Mouse (Mus musculus) MEL (cell line): ENCODE results near the gene Matn3. TPM values are rescaled to one million over a fixed set of nuclear protein-coding genes. Genes with fewer than 3 reads are reported as not detected.

Experiments
- DNase-seq: peaks from one replicate; pipeline ENCODE4 v3.0.0; 2011; ENCODE audit warnings: low read depth, low spot score
- H3K27ac ChIP-seq: 2 replicates; pipeline ENCODE4 v1.5.1; 2012; ENCODE audit warnings: low read depth, mild to moderate bottlenecking, control low read depth, low read length, moderate library complexity; ENCODE audit not compliant: control insufficient read depth
- H3K27me3 ChIP-seq, 2 experiments: fragments of 150-350 bp in 1 of 2; sonication (generic) in 1 of 2; 2 replicates each; pipeline ENCODE4 v1.6.1; 2012; ENCODE audit warnings: low read length in 2 of 2, mild to moderate bottlenecking in 2 of 2, improper control_type of control experiment in 1 of 2, moderate library complexity in 1 of 2; ENCODE audit not compliant: insufficient read depth in 2 of 2, control insufficient read depth in 1 of 2
- H3K36me3 ChIP-seq, 2 experiments: 2 replicates each; pipeline ENCODE4 v1.6.1; 2012 to 2014; ENCODE audit warnings: low read length in 2 of 2, improper control_type of control experiment in 1 of 2, inconsistent platforms in 1 of 2, mild to moderate bottlenecking in 1 of 2; ENCODE audit not compliant: insufficient read depth in 2 of 2, control insufficient read depth in 1 of 2
- H3K4me1 ChIP-seq, 2 experiments: fragments of 150-350 bp in 1 of 2; sonication (generic) in 1 of 2; 2 replicates each; pipeline ENCODE4 v1.6.1; 2012; ENCODE audit warnings: low read length in 2 of 2, improper control_type of control experiment in 1 of 2, mild to moderate bottlenecking in 1 of 2; ENCODE audit not compliant: insufficient read depth in 2 of 2, control insufficient read depth in 1 of 2
- H3K4me3 ChIP-seq, 2 experiments: fragments of 150-350 bp in 1 of 2; sonication (generic) in 1 of 2; 2 replicates each; pipeline ENCODE4 v1.5.1; 2012; ENCODE audit warnings: low read depth in 2 of 2, low read length in 2 of 2, mild to moderate bottlenecking in 2 of 2, moderate library complexity in 2 of 2, control low read depth in 1 of 2, improper control_type of control experiment in 1 of 2; ENCODE audit not compliant: control insufficient read depth in 1 of 2, insufficient read depth in 1 of 2
- H3K79me2 ChIP-seq: 2 replicates; pipeline ENCODE4 v1.6.1; 2012; ENCODE audit warnings: mild to moderate bottlenecking, low read length, moderate library complexity; ENCODE audit not compliant: control insufficient read depth, poor library complexity, insufficient read depth
- H3K9ac ChIP-seq: 2 replicates; pipeline ENCODE4 v1.6.1; 2012; ENCODE audit warnings: low read depth, mild to moderate bottlenecking, control low read depth, low read length, moderate library complexity; ENCODE audit not compliant: control insufficient read depth, poor library complexity, severe bottlenecking
- H3K9me3 ChIP-seq: fragments of 150-350 bp; sonication (generic); replicated peaks from 2 replicates; pipeline ENCODE4 v1.6.1; 2012; ENCODE audit warnings: mild to moderate bottlenecking, low read length, improper control_type of control experiment, moderate library complexity; ENCODE audit not compliant: insufficient read depth
- BHLHE40 ChIP-seq: IDR thresholded peaks from 2 replicates; pipeline ENCODE4 v1.6.1; 2012; ENCODE audit warnings: low read depth, mild to moderate bottlenecking, inconsistent platforms, low read length, improper control_type of control experiment, borderline replicate concordance
- CHD1 ChIP-seq: IDR thresholded peaks from 2 replicates; pipeline ENCODE4 v1.6.1; 2012; ENCODE audit warnings: low read depth, mild to moderate bottlenecking, inconsistent platforms, low read length, improper control_type of control experiment
- CHD2 ChIP-seq: IDR thresholded peaks from 2 replicates; pipeline ENCODE4 v1.6.1; 2011; ENCODE audit warnings: low read length, improper control_type of control experiment
- CTCF ChIP-seq, 3 experiments: IDR thresholded peaks in 2 of 3; conservative IDR thresholded peaks in 1 of 3; 2 replicates each; pipeline ENCODE4 v1.5.1; 2011 to 2012; ENCODE audit warnings: low read length in 3 of 3, low read depth in 2 of 3, mild to moderate bottlenecking in 2 of 3, improper control_type of control experiment in 1 of 3, inconsistent platforms in 1 of 3, mixed read lengths in 1 of 3, moderate library complexity in 1 of 3; ENCODE audit not compliant: control insufficient read depth in 1 of 3, insufficient read depth in 1 of 3, poor library complexity in 1 of 3, severe bottlenecking in 1 of 3
- E2F4 ChIP-seq: IDR thresholded peaks from 2 replicates; pipeline ENCODE4 v1.6.1; 2011; ENCODE audit warnings: low read depth, low read length, improper control_type of control experiment, borderline replicate concordance
- ELF1 ChIP-seq: IDR thresholded peaks from 2 replicates; pipeline ENCODE4 v1.6.1; 2014; ENCODE audit warnings: low read depth, mild to moderate bottlenecking, inconsistent platforms, low read length, improper control_type of control experiment, moderate library complexity
- EP300 ChIP-seq, 2 experiments: IDR thresholded peaks; 2 replicates each; pipeline ENCODE4 v1.6.1; 2011; ENCODE audit warnings: improper control_type of control experiment in 2 of 2, low read length in 2 of 2, low read depth in 1 of 2, mild to moderate bottlenecking in 1 of 2
- GATA1 ChIP-seq: IDR thresholded peaks from 2 replicates; pipeline ENCODE4 v1.6.1; 2011; ENCODE audit warnings: low read depth, low read length, improper control_type of control experiment
- KAT2A ChIP-seq: conservative IDR thresholded peaks from 2 replicates; pipeline ENCODE4 v1.6.1; 2012; ENCODE audit warnings: low read depth, low read length, improper control_type of control experiment, inconsistent platforms
- MAFK ChIP-seq: IDR thresholded peaks from 2 replicates; pipeline ENCODE4 v1.6.1; 2011; ENCODE audit warnings: low read depth, mild to moderate bottlenecking, low read length, improper control_type of control experiment, borderline replicate concordance
- MEF2A ChIP-seq: IDR thresholded peaks from 2 replicates; pipeline ENCODE4 v1.6.1; 2014; ENCODE audit warnings: low read depth, mild to moderate bottlenecking, inconsistent platforms, low read length, improper control_type of control experiment; ENCODE audit not compliant: poor library complexity, insufficient replicate concordance, severe bottlenecking; ENCODE audit errors: extremely low read depth
- MYB ChIP-seq: IDR thresholded peaks from 2 replicates; pipeline ENCODE4 v1.6.1; 2011; ENCODE audit warnings: mild to moderate bottlenecking, low read depth, low read length, improper control_type of control experiment
- NELFE ChIP-seq: IDR thresholded peaks from 2 replicates; pipeline ENCODE4 v1.6.1; 2011; ENCODE audit warnings: low read depth, low read length, improper control_type of control experiment
- NRF1 ChIP-seq: IDR thresholded peaks from 2 replicates; pipeline ENCODE4 v1.6.1; 2014; ENCODE audit warnings: low read depth, mild to moderate bottlenecking, inconsistent platforms, low read length, improper control_type of control experiment, moderate library complexity; ENCODE audit not compliant: poor library complexity, insufficient read depth, severe bottlenecking
- POLR2A ChIP-seq, 2 experiments: IDR thresholded peaks; 2 replicates each; pipeline ENCODE4 v1.6.1; 2011 to 2012; ENCODE audit warnings: low read length in 2 of 2, mild to moderate bottlenecking in 2 of 2, control low read depth in 1 of 2, improper control_type of control experiment in 1 of 2, low read depth in 1 of 2, moderate library complexity in 1 of 2; ENCODE audit not compliant: control insufficient read depth in 1 of 2, insufficient read depth in 1 of 2, poor library complexity in 1 of 2
- POLR2AphosphoS5 ChIP-seq: IDR thresholded peaks from 2 replicates; pipeline ENCODE4 v1.6.1; 2012; ENCODE audit warnings: low read depth, borderline replicate concordance, mild to moderate bottlenecking, inconsistent platforms, low read length, moderate library complexity, mixed read lengths
- RAD21 ChIP-seq: IDR thresholded peaks from 2 replicates; pipeline ENCODE4 v1.6.1; 2011; ENCODE audit warnings: mild to moderate bottlenecking, low read depth, low read length, improper control_type of control experiment
- TAL1 ChIP-seq: IDR thresholded peaks from 2 replicates; pipeline ENCODE4 v1.6.1; 2012; ENCODE audit warnings: mild to moderate bottlenecking, inconsistent platforms, low read length, moderate library complexity, mixed read lengths
- USF1 ChIP-seq: IDR thresholded peaks from 2 replicates; pipeline ENCODE4 v1.6.1; 2014; ENCODE audit warnings: low read depth, mild to moderate bottlenecking, inconsistent platforms, low read length, improper control_type of control experiment, moderate library complexity
- ZKSCAN1 ChIP-seq: IDR thresholded peaks from 2 replicates; pipeline ENCODE4 v1.6.1; 2012; ENCODE audit warnings: low read depth, mild to moderate bottlenecking, inconsistent platforms, low read length, improper control_type of control experiment, moderate library complexity
- ZMIZ1 ChIP-seq: IDR thresholded peaks from 2 replicates; pipeline ENCODE4 v1.6.1; 2012; ENCODE audit warnings: low read depth, mild to moderate bottlenecking, inconsistent platforms, low read length, improper control_type of control experiment, moderate library complexity
- ZNF384 ChIP-seq: IDR thresholded peaks from 2 replicates; pipeline ENCODE4 v1.6.1; 2012; ENCODE audit warnings: low read depth, mild to moderate bottlenecking, inconsistent platforms, low read length, improper control_type of control experiment
- polyA plus RNA-seq, 2 experiments: library from polyadenylated mRNA; stranded (reverse) in 1 of 2; unstranded in 1 of 2; fragments of >175 nt in 1 of 2; fragments of >200 nt in 1 of 2; gene quantifications; 2 replicates each; pipeline versions ENCODE4 v1.2.1 to v1.2.4; 2012; ENCODE audit warnings: low replicate concordance in 2 of 2, low read depth in 1 of 2; ENCODE audit not compliant: insufficient read length in 2 of 2, insufficient read depth in 1 of 2, missing spikeins in 1 of 2
- total RNA-seq: library from RNA; depleted of rRNA; stranded (reverse); fragments of 300-350 nt; gene quantifications from 2 replicates; pipeline ENCODE4 v1.2.3, GENCODE M21; 2012

Gene Matn3
- total and polyA plus RNA-seq, 3 experiments: not detected

- H3K4me3 ChIP-seq: no peak overlapping the region; a peak in 1 of 4 replicates
- DNase-seq: peak; percentile 37
- H3K36me3 ChIP-seq: no peaks in the 10 kb centered on the region
- TF ChIP-seq ZNF384 (no peak), GATA1 (no peak), EP300 (IDR thresholded peaks at IDR 0.05; ENCODE audit: low read depth in 1 of 2, low read length in 2 of 2) (no peak), MAFK (no peak), CTCF (IDR thresholded peaks at IDR 0.05 in 2 of 3, conservative IDR thresholded peaks at IDR 0.05 in 1 of 3; ENCODE audit: control insufficient read depth in 1 of 3, insufficient read depth in 1 of 3, low read depth in 2 of 3, low read length in 3 of 3, poor library complexity in 1 of 3, severe bottlenecking in 1 of 3) (peak in 1 of 3 experiments; percentile 16; a peak in 2 of 6 replicates)
- H3K9me3 ChIP-seq: no peaks in the 10 kb centered on the region
- H3K27me3 ChIP-seq: peaks cover 0 to 5% of the 10 kb centered on the region in 2 experiments; a peak in 2 of 4 replicates
- H3K79me2 ChIP-seq: no peaks in the 10 kb centered on the region; the same call in 1 of the 2 replicates
- H3K27ac ChIP-seq: no peak overlapping the region
- H3K9ac ChIP-seq: no peak overlapping the region
- H3K4me1 ChIP-seq: peaks cover 2 to 8% of the 10 kb centered on the region in 2 experiments; a peak in 3 of 4 replicates
Observed at GRCm38 (mm10) chr12:8975076-8975475, 27.3 kb downstream of the Matn3 start.

DNA sequence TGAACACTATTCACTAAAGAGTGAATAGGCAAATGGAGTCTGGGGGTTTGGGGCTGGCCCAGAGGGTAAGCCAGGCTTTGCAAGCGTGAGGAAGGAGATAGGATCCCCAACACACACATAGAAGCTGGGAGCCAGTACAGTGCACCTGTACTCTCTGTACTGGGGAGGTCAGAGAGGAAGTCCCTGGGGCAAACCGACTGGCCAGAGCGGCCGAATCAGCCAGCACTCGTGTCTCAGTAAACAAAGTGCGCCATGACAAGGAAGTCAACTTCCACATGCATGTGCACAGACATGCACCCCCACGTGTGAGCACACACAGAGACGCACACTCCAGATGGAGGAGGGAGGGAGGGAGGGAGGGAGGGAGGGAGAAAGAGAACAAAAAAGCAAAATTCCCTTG, 45.5 kb downstream of the Matn3 start:
- Histone ChIP-seq H3K79me2 (no peaks in the 10 kb centered on the region), H3K9me3 (no peaks in the 10 kb centered on the region), H3K27me3 (no peaks in the 10 kb centered on the region), H3K4me3 (no peak overlapping the region), H3K27ac (no peak overlapping the region), H3K9ac (no peak overlapping the region), H3K36me3 (no peaks in the 10 kb centered on the region), H3K4me1 (no peaks in the 10 kb centered on the region)
- DNase-seq: no peak
- TF ChIP-seq NELFE: no peak
- TF ChIP-seq ELF1: no peak
- no peak for TF ChIP-seq RAD21
- TF ChIP-seq TAL1: no peak
- no peak for TF ChIP-seq EP300 (IDR thresholded peaks at IDR 0.05; ENCODE audit: low read depth in 1 of 2, low read length in 2 of 2)
- TF ChIP-seq CHD1: no peak
- TF ChIP-seq E2F4: no peak
- TF ChIP-seq POLR2AphosphoS5: no peak
- TF ChIP-seq POLR2A (IDR thresholded peaks at IDR 0.05; ENCODE audit: control insufficient read depth in 1 of 2, insufficient read depth in 1 of 2, low read depth in 1 of 2, low read length in 2 of 2, poor library complexity in 1 of 2): no peak
- no peak for TF ChIP-seq CHD2
- no peak for TF ChIP-seq ZNF384
- TF ChIP-seq MEF2A: no peak
- TF ChIP-seq MYB: no peak
- no peak for TF ChIP-seq USF1
- TF ChIP-seq BHLHE40: no peak
- TF ChIP-seq ZMIZ1: no peak
- no peak for TF ChIP-seq KAT2A
- TF ChIP-seq CTCF (IDR thresholded peaks at IDR 0.05 in 2 of 3, conservative IDR thresholded peaks at IDR 0.05 in 1 of 3; ENCODE audit: control insufficient read depth in 1 of 3, insufficient read depth in 1 of 3, low read depth in 2 of 3, low read length in 3 of 3, poor library complexity in 1 of 3, severe bottlenecking in 1 of 3): no peak
- TF ChIP-seq NRF1: no peak
- no peak for TF ChIP-seq ZKSCAN1
